Mouse (Mus musculus) adrenal gland, postnatal 14 days (tissue): Measurements from ENCODE around the gene Cmtm5. TPM values are rescaled to one million over a fixed set of nuclear protein-coding genes. Genes with fewer than 3 reads are reported as not detected.
"Not testable (repeated sequence)": the region's sequence is repeated elsewhere in the genome, so short reads cannot be mapped to it uniquely, and the experiment has no call there.

ENCODE experiments used
- DNase-seq: peaks from one replicate; pipeline ENCODE4 v3.0.0; 2021; ENCODE audit warnings: mixed read lengths
- total RNA-seq: library from RNA; stranded (reverse); gene quantifications from 2 replicates; pipeline ENCODE4 v1.2.3, GENCODE M21; 2021

Gene Cmtm5
- total RNA-seq, 1 experiment from 2014 or later = 1.6 TPM

- no peak for DNase-seq
Measured at GRCm38 (mm10) chr14:54932645-54933150, 3.4 kb upstream of the Cmtm5 start, which contains the start of gene Il25. Gene Il25, plus strand, starts transcription at chr14:54932695.

GRCm38 (mm10) chr14:54936831-54937160, 735 bp downstream of the Cmtm5 start:
- no peak for DNase-seq

- no peak for DNase-seq
Measured at GRCm38 (mm10) chr14:54937361-54938182, 1.5 kb downstream of the Cmtm5 start.

DNA sequence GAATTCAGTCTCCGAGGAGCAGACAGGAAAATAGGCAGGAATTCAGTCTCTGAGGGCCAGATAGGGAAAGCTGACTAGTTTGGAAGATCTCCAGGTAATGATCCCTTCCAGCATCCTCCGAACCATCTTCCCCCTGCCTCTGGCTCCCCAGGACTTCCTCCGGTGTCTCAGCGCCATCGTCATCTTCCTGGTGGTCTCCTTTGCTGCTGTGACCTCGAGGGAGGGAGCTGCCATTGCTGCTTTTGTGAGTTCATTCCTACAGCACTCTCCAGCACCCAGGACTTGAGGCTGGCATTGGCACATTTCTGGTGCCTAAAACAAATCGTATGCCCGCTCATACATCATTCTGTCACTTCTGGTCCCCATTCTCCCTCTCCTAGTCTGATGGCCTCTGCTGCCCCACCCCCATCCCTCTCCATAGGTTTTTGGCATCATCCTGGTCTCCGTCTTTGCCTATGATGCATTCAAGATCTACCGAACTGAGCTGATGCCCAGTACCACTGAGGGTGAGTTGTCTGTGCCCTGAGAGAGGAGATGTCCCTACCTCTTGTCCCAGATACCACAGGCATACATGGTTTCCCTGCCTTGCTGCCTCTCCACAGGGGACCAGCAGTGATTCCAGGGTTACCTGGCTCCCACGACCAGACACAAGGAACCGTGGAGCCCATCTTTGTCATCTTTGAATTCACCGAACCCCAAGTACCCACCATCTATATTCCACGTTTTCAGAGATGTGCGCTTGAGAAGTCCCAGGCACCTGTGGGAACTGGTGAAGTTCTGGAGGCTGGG, 2.6 kb downstream of the Cmtm5 start:
- no peak for DNase-seq

DNA sequence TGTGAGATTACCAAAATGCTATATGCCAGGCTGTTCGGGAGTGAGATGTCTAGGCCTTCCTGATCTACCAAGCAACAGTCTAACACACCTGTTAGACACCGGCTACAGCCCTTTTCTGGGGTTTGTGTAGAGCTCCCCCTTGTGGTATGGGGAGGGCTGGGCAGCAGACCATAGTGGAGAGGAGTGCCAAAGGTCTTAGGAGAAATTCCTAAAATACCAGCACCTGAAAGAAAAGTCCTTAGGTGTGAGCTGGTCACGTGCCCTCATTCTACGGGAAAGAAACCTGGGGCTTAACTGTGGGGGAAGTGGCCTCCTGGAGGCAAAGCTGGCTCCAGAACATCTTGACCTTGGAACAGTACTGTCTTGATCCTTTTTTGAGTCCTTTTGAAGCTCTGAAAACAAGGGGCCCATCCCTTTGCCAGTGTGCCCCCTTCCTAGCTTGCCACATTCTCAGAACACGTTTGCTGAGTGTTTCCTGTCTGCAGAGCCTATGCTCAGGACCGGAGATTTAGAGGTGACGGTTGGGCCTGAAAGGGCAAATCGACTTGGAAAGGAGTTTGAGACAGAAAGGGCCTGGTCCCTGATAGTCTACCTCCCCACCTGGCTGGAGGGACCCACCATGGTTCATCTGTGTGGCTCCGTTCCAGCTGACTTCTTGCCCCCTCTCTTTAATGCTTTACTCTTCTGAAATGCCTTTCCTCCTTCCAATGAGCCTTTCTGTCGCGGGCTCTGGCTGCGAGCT, 3.5 kb downstream of the Cmtm5 start:
- peak; percentile 83 for DNase-seq

DNA sequence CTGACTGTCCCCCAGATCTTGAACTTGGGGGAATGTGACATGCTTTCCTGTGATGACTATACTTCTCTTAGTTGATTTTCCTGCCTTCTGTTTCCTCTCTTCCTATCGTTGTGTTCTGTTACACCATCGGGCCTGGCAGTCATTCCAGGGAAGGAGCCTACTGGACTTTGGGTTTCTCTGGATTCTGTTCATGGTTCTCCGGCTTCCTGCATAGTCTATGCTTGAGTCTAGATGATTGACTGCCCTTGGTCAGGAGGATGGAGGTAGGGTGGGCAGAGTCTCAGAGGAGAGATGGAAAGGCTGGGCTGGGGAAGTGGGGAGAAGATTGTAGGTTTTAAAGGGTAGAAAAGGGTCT, 4.1 kb downstream of the Cmtm5 start:
- no peak for DNase-seq

GRCm38 (mm10) chr14:54941024-54941978, 5.2 kb downstream of the Cmtm5 start:
- DNase-seq = no peak

- no peak for DNase-seq
Measured at GRCm38 (mm10) chr14:54942479-54942878, 6.4 kb downstream of the Cmtm5 start.

DNA sequence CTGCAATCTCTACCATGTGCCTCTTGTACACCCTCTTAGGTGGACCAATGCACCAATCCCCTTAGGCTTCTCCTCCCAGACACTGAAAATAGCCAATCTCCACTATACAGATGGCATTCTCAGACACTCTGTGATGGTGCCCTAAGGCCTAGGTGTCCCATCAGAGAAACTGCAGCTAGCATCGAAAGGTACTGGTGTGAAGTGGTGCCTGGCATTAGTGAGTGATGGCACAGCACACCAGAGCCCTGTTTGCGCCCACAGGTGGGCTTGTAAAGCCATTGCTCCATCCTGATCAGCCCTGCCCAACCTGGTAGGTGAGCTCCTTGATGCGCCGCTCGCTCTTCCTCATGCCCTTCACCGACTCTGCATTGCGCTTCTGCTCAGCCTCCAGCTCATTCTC, 7.9 kb downstream of the Cmtm5 start:
- no peak for DNase-seq

DNA sequence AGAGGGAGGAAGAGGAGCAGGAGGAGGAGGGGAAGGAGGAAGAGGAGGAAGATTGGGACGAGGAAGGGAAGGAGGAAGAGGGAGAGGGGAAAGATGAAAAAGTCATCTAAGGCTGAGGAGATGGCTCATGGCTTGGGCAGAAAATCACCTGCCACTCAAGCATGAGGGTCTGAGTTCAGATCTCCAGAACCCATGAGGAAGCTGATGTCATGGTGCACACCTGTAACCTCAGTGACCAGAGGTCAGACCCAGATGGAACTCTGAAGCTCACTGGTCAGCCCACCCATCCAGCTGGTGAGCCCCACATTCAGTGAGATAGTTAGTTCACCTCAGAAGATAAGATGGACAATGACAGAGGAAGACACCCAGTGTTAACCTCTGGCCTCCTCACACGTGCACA, 8.9 kb downstream of the Cmtm5 start:
- no peak for DNase-seq

GRCm38 (mm10) chr14:54945975-54946704, 10.1 kb downstream of the Cmtm5 start:
- DNase-seq = no peak

- not testable (repeated sequence) for DNase-seq
Measured at GRCm38 (mm10) chr14:54947008-54947407, 10.9 kb downstream of the Cmtm5 start.

- DNase-seq = no peak
Measured at GRCm38 (mm10) chr14:54948781-54949180, 12.7 kb downstream of the Cmtm5 start.

DNA sequence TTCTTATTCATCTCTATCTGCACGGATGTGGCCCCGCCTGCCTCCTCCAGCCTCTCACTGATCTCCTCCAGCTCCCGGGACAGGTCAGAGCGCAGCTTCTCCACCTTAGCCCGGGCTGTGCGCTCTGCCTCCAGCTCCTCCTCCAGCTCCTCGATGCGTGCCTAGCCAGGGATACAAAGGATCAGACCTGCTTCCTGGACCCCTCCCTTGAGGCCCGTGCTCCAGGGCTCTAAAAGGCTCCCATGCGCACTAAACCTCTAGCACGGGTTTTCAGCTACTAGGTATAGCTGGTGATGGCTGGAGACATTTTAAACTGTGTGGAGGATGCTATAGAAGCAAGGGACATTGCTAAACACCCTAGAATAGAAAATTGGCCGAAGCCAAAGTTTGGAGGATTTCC, 14.4 kb downstream of the Cmtm5 start:
- no peak for DNase-seq

- no peak for DNase-seq
Measured at GRCm38 (mm10) chr14:54951587-54951986, 15.5 kb downstream of the Cmtm5 start.

GRCm38 (mm10) chr14:54953664-54954206, 17.7 kb downstream of the Cmtm5 start:
- no peak for DNase-seq

DNA sequence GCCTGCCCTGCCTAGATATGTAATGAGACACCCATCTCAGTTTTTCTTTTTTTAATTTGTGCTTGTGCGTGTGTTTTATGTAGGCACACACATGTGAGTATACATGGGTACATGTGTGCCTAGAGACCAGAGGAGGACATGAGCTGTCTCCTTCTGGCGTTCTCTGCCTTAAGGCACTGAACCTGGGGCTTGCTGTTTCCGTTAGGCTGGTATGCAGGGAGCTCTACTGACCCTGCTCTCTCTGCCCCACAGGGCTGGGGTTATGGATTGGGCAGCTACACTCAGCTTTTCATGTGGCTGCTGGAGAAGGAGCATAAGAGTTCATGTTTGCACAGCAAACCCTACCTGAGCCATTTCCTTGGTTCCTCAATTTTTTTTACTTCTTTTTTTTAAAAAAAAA, 18.4 kb downstream of the Cmtm5 start:
- no peak for DNase-seq

DNA sequence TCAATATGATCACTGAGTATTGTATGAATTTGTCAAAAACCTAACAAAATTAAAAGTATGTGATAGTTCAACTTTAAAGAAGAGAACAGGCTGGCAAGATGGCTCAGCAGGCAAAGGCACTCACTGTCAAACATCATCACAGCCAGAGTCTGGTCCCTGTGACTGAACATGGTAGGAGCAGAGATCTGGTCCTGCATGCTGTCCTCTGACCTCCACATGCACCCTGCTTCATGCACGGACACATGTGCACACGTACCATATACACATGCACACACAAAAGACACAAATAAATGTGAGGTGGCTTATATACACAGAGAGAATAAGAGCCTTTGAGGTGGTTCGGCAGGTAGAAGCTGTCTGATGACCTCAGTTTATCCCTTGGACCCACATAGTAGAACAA, 19.4 kb downstream of the Cmtm5 start:
- DNase-seq = no peak

GRCm38 (mm10) chr14:54956533-54956932, 20.5 kb downstream of the Cmtm5 start:
- DNase-seq = peak; percentile 1

- no peak for DNase-seq
Measured at GRCm38 (mm10) chr14:54958503-54958902, 22.4 kb downstream of the Cmtm5 start.

GRCm38 (mm10) chr14:54959197-54959596, 23.1 kb downstream of the Cmtm5 start:
- no peak for DNase-seq
